Mouse (Mus musculus) T-helper 1 cell (primary cell): Measurements from ENCODE around the gene Rrp1.

Experiments used
- in situ Hi-C: fragments of 300-600 bp; cut with MboI, MseI; formaldehyde crosslinking; loops from one replicate; pipeline ENCODE4 v1.15.1; 2025; ENCODE audit warnings: high pct_unique_total_duplicates

The Rrp1 gene

DNA sequence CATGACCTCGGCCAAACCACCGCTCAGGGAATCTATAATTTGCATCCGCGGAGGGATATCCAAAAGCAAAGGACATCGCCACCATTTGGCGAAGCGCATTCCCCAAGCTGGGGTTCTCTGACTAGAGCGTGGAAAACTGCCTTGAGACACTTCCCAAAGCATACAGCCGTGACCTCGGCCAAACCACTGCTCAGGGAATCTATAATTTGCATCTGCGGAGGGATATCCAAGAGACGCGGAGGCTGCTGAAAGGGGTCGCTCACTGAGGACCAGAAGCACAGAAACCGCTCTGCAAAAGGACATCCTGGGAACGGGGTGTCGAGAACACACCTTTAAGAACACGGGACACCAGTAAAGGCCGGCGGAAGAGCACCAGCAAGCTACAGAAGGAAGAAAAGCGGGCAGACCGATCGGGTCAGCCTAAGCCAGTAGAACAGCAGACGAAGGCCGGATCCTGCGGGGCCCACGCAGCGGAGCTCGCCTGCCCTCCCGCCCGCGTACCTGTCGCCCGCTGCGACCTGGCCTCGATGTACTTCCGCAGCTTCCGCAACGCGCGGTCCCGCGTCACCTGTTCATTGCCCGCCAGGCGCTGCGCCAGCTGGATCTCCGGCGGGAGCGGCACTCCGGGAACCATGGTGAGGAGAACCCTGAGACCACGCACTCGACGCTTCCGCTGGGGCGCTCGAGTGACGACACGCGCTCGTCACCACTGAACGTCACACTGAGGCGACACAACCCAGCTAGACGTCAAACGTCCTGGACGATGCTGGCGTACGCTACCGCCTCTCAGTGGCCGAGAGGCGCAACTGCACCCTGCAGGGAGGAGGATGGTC is at the start of gene Rrp1:
Rrp1 (minus strand) TSS at position 725 of the 833 bp plus-strand sequence.
- in situ Hi-C loops: no loop called here

DNA sequence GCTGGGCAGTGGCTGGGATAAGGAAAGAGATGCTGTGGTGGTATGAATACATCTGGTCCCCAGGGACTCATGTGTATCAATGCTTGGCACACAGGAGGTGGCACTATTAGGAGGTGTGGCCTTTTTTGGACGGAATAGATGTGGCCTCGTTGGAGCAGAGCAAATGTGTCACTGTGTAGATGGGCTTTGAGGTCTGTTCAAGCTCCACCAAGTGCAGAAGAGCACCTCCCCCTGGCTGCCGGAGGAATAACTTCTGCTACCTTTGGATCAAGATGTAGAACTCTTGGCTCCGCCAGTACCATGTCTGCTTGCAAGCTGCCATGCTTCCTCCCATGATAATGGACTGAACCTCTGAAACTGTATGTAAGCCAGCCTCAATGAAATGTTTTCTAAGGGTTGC is 48.9 kb upstream of the Rrp1 start:
- in situ Hi-C loops: no loop called here

DNA sequence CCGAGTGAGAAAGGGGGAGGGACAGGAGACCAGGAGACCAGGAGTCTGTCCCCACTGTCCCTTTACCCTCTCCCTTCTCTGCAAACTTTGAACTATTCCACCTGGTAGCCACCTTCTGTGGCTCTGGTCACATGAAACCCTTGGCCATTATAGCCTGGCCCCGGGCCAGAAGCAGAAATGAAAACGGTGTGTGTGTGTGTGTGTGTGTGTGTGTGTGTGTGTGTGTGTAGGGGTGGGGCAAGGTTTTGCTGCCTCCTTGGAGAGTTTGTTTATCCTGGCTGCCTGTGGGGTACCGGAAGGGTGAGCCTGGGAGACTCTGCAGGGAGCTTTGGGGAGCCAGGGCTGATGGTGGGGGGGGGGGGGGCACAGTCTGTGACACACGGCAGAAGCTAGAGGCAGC is 47.6 kb upstream of the Rrp1 start:
- in situ Hi-C loops: no loop called here

DNA sequence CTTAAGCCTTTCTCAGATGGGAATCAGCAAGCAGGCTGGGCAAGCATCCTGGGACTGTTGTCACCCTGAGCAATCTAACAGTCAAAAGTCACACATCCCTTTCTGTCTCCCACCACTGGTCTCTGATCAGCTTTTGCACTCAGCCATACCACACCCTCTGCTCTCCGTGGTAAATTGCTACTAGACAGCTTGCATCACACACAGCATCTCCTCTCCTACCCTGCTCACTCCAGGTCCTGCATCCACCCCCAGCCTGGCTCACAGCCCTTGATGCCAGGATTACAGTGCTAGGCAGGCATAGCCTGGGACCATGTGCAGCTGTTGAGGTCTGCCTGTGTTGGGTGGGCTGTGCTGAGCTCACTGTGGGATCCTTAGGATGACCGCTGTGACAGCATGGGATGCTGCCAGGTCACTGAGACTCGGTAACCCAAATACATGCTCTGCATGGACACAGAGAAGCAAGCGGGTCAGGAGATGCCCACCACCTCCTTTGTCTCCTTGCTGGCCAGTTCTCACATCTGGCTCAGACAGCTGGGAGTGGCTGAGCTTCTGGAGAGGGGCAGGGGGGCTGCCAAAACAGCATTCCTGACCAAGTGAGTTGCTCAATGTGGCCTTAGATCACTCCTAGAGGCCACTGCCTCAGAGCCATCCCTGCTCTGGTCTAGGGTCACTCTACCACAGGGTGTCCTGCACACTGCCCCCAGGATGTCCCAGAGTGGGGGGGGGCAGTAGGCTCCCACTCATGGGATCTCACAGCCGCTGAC is 45.7 kb upstream of the Rrp1 start:
- in situ Hi-C loops: no loop called here

DNA sequence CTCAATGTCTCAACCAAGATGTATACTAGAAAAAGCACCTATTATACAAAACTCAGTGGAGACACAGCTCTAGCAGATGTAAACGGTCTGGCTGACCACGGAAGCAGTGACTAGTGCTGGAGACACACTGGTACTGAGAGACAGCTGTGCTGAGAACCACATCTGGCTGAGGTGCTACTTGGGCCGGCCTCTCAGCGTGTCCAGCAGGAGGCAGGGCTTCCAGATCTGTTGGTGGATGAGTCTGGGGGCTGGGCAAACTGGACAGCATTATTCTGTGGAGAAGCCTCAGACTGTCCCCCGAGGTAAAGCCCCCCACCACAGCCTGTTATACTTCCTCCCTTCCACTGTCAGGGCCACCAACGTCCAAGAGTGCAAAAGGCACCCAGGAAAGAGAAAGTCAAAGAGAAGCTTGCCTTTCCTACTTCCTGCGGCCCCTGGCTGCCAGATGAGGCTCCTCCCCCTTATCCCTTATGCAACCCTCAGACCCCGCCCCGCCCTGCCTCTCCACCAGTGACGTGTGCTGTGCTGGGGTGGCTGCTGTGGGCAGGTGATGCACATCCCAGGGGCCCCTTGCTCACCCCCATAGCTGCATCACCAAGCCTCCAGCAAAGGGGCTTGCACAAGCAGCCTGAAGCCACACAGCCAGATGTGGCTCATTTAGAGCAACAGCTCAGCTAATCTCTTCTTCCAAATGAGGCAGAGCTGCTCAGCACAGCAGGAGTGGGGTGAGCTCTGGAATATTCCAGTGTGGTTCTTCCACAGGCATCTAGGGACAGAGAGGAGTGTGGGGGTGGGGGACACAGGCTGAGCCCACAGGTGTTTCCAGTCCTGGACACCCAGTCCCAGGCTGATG is 44.9 kb upstream of the Rrp1 start:
- in situ Hi-C loops: no loop called here

DNA sequence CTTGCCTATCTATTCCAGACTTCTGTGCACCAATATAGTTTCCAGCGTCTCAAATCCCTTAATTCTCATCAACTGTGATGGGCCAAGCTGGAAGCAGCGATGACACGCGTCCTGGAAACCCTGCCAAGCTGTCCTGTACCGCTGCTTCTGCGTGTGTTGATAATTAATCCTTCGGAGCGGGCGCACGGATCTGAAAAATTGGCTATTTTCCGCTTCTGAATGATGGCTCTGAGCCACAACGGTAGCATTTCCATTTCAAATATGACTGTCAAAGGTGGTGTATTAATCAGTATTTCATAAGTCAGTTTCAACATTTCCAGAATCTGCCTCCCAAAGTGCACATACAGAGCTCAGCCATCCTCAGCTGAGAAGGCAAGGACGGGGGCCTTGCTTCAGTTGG is 43.9 kb upstream of the Rrp1 start:
- in situ Hi-C loops: no loop called here

DNA sequence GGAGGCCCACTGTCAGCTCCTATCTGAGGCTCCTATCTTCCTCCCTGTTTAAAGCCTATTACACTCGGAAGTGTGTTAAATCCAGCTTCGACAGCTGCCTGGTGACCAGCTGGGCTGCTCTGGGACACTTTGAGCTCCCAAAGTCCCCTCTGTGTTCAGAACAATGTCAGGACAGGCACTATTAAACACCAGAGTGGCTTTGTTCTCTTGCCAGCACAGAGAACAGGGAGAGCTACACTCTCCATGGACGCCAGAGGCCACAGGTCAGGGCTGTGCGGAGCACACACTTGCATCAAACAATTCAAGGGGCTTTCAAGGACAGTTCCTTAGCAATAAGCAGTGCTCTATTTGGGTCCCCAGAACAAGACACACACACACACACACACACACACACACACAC is 39.8 kb upstream of the Rrp1 start:
- in situ Hi-C loops: no loop called here

DNA sequence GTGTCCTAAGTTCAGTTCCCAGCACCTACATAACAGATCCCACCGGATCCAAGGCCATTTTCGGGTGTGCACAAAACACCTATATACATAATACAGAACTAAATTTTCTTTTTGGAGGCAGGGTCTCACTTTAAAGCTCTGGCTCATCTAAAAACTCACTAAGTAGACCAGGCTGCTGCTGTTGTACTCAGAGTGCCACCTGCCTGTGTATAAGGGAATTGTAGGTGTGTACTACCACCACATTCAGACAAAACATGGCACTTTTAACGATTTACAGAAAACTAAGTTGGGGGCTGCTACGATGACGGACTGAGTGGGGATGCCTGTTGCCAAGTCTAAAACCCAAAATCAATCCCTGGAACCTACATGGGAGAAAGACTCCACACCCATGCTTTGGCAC is 37.9 kb upstream of the Rrp1 start:
- in situ Hi-C loops: no loop called here

DNA sequence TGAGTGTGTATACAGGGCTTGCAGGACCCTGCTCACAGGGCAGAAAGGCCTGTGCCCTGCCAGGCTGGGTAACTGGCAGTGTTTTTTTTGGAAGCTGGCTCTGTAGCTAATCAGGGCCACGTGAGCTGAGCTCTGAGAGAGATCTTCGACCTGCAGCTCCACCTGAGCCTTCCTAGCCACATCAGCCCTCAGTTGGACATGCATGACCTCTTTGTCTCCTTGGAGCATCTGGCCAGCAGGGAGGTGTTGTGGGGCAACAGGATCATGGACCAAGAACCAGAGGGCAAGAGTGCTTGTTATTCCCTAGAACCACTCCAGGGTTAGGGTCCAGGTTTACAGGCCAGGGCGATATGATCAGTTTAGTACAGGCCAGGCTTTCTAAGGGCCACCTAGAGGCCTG is 34.6 kb upstream of the Rrp1 start:
- in situ Hi-C loops: no loop called here

DNA sequence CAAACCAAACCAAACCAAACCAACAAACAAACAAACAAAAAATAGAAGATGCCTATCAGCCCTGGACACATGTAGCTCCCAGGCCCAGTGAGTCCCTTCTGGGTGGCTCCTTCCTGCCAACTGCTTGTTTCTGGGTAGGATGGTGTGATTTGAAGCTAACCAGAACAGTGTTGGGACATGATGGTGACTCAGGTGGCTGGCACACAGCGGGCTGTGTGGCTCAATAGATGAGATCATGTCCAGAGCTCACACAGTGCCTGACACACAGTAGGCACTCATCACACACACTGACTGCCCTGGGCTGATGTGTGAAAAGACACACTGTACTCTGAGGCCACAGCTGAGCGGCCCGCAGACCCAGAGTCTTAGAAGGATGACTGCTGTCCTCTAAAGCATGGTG is 33.4 kb upstream of the Rrp1 start:
- in situ Hi-C loops: no loop called here

DNA sequence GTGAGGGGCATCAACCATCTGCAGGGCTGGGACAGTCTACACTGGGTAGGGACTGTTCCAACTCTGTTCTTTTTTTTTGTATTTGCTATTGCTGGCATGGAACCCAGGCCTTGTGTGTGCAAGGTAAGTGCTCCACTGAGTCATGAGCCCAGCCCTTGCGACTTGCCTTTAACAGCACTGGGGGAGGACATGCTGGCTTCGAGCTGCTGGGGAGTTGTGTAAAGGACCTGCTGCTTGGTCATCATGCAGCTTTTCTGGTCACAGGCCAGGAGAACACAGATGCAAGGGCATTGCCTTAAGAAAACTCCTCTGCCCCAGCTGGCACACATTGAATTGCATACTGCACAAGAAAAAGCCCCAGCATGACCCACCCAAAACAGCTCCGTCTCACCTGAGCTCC is 29.4 kb upstream of the Rrp1 start:
- in situ Hi-C loops: no loop called here

DNA sequence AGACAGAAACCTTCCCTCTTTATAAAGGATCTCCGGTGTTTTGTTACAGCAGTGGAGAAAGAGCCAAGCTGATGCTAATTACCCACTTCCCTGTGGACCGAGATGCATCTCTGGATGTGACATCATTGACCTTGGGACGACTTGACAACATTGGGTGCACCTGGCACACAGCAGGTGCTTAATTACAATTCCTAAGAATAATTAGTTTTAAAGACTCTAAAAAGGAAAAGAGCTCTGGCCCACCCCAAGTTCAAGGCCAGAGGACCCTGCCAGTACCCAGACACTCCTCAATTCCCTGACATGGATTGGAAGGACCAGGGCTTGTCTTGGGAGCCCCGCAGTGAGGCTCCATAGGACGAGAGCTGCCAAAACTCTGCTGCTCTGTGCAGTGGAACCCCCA is 28.8 kb upstream of the Rrp1 start:
- in situ Hi-C loops: no loop called here

DNA sequence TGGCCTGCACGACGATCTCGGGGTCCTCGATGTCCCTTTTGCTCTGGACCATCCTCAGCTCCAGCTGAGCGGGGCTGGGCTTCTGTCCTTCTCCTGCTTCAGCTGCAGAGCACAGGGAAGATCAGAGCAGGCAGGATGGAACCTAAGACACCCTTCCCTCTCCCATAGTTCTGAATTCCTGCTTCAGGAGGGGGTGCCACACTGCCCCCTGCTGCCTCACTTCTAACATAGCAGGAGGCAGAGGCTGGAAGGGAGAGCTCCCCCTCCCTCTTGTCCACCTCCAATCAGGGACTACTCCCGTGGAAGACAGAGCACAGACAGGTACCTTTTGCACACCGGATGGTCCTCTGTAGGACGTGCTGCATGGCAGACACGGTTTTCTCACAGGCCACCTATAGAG is 28.0 kb upstream of the Rrp1 start:
- in situ Hi-C loops: no loop called here

DNA sequence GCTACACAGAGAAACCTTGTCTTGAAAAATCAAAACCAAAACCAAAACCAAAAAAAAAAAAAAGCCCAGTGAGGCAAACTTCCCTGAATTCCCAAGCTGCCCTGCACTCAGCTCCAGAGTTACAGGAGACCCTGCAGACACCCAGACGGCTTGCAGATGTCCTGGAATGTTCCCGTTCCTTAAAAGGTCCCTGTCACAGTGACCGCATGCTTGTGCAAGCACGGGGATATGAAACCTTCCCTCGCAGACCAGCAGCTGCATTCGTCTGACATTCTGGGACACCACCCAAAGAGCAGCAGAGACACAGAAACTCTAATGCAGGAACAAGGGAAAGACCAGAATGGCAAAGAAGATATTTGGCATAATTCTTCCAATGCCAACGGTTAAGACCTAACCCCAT is 27.1 kb upstream of the Rrp1 start:
- in situ Hi-C loops: no loop called here

DNA sequence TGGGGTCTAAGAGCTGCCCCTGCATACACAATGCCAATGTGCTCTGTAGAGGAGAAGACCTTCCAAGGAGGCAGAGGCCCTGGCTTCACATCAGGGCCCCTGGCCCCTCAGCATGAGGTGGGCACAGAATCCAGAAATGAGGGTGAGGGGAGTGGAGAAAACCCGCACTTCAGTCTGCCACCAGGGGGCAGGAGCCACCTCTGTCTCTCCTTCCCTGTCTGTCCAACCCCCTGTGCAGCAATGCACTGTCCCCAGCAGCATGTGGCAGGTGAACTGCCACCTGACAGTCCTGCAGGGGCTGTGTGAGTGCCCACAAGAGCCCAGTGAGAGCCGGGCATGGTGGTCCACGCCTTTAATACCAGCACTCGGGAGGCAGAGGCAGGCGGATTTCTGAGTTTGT is 26.7 kb upstream of the Rrp1 start:
- in situ Hi-C loops: no loop called here

DNA sequence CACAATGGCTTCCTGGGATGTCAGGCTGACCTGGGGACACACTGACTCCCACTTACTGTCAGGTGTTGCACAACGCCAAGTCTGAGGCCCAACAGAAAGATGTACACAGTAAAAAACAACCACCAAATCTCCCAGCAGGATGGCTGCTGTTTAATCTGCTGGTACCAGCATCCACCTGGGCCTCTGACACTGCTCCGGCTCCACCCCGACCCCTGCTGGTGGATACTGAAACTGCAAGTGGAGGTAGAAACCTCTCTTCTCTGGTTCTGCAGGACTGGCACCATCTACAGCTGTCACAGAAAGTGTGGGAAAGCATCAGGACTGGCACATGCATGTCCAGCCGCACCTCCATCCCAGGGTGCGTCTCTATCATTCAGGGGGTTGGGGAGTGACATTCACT is 25.3 kb upstream of the Rrp1 start:
- in situ Hi-C loops: no loop called here

DNA sequence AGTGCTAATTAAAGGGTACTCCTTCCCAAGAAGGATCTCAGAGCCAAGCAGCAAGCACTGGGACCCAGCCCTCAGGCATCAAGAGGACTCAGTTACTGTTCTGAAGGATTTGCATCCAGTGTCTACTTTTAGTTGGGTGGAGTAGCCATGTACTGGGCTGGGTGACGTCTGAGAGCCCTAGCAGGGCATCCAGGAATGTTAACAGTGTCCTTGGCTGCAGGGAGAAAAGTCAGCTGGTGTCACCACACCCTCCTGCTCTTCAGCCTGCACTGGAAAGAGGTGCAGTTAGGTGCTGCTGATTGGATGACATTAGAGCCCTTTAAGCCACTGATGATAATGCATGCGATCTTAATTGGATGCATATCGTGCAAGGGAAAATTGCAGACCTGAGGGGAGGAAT is 20.0 kb upstream of the Rrp1 start:
- in situ Hi-C loops: no loop called here

DNA sequence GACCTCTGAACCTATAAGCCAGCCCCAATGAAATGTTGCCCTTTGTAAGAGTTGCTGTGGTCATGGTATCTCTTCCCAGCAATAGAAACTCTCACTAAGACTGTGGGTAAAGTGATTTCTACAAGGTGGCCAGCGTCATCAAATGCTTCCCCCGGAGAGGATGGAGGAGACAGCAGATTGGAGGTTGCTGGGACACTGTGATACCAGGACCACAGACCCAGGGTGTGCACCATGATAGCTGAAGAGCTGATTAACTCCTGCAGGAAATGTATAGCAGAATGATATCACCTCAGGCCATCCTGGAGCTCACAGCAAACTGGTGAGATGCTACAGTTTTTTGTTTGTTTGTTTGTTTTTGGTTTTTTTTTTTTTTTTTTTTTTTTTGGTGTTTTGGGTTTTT is 16.9 kb upstream of the Rrp1 start:
- in situ Hi-C loops: no loop called here

DNA sequence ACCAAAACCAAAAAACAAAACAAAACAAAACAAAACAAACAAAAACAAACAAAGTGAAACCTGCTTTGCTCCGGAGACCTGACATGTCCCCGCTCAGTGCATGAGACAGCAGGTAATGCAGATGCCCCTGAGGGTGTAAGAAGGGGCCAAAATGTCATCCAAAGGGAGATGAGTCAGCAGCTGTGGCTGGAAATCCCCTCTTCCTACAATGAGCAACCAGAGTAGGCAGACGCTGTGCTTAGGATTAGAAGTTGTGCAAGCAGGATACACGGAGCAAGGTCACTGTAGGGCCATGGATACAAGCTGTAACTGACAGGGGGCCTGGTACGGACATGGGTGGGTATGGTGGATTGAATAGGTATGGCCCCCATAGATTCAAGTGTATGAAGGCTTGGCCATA is 16.3 kb upstream of the Rrp1 start:
- in situ Hi-C loops: no loop called here

DNA sequence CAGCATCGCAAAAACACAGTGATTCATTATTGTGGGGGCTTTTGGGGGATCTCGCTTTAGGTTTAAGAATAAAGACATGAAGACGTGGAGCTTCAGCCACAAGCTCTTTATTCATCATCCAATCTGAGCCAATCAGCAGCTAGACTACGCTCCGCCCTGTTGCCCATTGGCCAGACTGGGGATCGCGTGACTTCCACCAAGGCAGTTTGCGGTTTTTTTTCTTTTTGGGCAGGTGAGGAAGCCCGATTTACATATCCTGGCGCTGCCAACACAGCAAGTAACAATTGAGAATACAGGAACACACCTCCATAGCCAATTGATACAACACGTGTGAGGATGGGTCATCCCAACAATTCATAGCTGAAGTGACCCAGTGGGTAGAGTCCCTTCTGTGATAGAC is 15.2 kb upstream of the Rrp1 start:
- in situ Hi-C loops: no loop called here

DNA sequence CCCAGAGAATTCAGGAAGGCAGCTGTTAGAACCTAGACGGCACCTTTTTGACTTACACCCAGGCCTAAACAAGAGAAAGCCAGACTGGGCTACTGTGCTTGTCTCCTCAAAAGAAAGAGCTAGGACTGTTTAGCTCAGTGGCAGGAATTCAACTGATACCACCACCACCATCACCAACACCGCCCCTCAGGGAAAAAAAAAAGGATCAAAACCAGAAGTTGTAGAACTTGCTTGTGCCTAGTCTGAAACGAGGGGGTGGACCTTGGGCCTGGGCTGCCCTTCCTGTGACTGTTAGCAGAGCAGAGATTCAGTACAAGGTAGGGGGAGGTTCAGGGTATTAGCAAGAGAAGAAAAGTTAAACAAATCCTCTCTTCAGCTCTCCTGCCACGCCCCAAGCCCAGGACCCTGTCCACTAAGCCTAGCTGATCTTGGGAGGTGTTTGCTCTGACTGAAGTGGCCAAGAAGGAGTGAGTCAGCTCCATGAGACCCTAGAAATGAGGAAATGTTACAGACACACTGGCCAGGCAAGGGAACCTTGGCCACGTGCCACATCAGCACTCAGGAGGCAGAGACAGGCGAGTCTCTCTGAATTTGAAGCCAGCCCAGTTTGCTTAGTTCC is 13.4 kb upstream of the Rrp1 start:
- in situ Hi-C loops: no loop called here
